Mouse (Mus musculus) lung, postnatal 0 days (tissue): ENCODE results near the gene S1pr4. TPM values are rescaled to one million over a fixed set of nuclear protein-coding genes. Genes with fewer than 3 reads are reported as not detected.

ENCODE experiments used
- ATAC-seq: fragments of 200-750 bp; cut with Nextera tagmentation; 2 replicates; pipeline ENCODE4 v1.8.0; 2017; ENCODE audit warnings: moderate library complexity
- DNase-seq: peaks from one replicate; pipeline ENCODE4 v3.0.0-alpha.2; 2016; ENCODE audit warnings: low spot score
- H3K27ac ChIP-seq: fragments of 300-500 bp; sonication (generic); 2 replicates; pipeline ENCODE4 v1.5.1; 2014; ENCODE audit warnings: antibody characterized with exemption, mild to moderate bottlenecking, low read length, mixed read lengths
- H3K27me3 ChIP-seq: fragments of 300-500 bp; sonication (generic); replicated peaks from 2 replicates; pipeline ENCODE4 v1.6.1; 2014; ENCODE audit warnings: low read length, mixed read lengths; ENCODE audit not compliant: insufficient read depth
- H3K36me3 ChIP-seq: fragments of 300-500 bp; sonication (generic); 2 replicates; pipeline ENCODE4 v1.6.1; 2014; ENCODE audit warnings: low read length, mixed read lengths; ENCODE audit not compliant: insufficient read depth
- H3K4me1 ChIP-seq: fragments of 300-500 bp; sonication (generic); 2 replicates; pipeline ENCODE4 v1.6.1; 2014; ENCODE audit warnings: antibody characterized with exemption, low read depth, low read length, mixed read lengths; ENCODE audit not compliant: insufficient read depth
- H3K4me2 ChIP-seq: fragments of 300-500 bp; sonication (generic); replicated peaks from 2 replicates; pipeline ENCODE4 v1.6.1; 2014; ENCODE audit warnings: low read depth, mild to moderate bottlenecking, low read length, moderate library complexity, mixed read lengths
- H3K4me3 ChIP-seq: fragments of 300-500 bp; sonication (generic); 2 replicates; pipeline ENCODE4 v1.5.1; 2014; ENCODE audit warnings: low read depth, low read length
- H3K9ac ChIP-seq: fragments of 300-500 bp; sonication (generic); replicated peaks from 2 replicates; pipeline ENCODE4 v1.6.1; 2014; ENCODE audit warnings: low read depth, mild to moderate bottlenecking
- H3K9me3 ChIP-seq: fragments of 300-500 bp; sonication (generic); 2 replicates; pipeline ENCODE4 v1.6.1; 2016; ENCODE audit warnings: low read length, mixed read lengths
- CTCF ChIP-seq: IDR thresholded peaks from 2 replicates; pipeline ENCODE4 v1.5.1; 2016; ENCODE audit warnings: antibody characterized with exemption, mild to moderate bottlenecking
- EP300 ChIP-seq: IDR thresholded peaks from 2 replicates; pipeline ENCODE4 v1.6.1; 2016; ENCODE audit warnings: antibody characterized with exemption, mild to moderate bottlenecking, control low read depth
- WGBS: fragments of 180-500 bp; shearing (Covaris S2); extraction: QIAGEN DNeasy Blood & Tissue Kit; methylation state at CpG from one replicate; pipeline ENCODE4 v1.1.7; 2014; 5-methylcytosine and 5-hydroxymethylcytosine counted together
- polyA plus RNA-seq: library from polyadenylated mRNA; unstranded; fragments of >200 nt; fragmentation: Nextera tagmentation; extraction: Ambion mirVana; gene quantifications from 2 replicates; pipeline ENCODE4 v1.2.1, GENCODE M21; 2015

S1pr4 gene
- polyA plus RNA-seq, 1 experiment from 2014 or later, result 19.3 TPM

DNA sequence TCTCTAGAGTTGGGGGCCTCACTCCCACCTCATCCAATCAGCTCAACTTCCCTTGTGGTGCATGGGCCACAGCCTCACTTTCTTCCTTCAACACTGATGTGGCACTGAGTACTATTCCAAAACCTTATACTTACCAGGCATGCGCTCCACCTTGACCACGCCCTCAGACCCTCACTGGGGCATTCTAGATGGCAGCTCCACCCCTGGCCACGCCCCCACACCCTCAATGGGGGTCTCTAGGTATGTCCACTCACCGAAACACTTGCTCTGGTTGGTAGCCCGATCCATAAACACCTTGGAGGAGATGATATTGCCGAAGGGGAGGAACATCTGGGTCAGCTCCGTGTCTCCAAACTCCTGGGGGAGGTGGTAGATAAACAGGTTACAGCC lies 37.5 kb downstream of the S1pr4 start:
- H3K4me2 ChIP-seq, result no peak overlapping the region; the same call in 1 of the 2 replicates
- TF ChIP-seq CTCF (no peak), EP300 (no peak)
- no peak for ATAC-seq

DNA sequence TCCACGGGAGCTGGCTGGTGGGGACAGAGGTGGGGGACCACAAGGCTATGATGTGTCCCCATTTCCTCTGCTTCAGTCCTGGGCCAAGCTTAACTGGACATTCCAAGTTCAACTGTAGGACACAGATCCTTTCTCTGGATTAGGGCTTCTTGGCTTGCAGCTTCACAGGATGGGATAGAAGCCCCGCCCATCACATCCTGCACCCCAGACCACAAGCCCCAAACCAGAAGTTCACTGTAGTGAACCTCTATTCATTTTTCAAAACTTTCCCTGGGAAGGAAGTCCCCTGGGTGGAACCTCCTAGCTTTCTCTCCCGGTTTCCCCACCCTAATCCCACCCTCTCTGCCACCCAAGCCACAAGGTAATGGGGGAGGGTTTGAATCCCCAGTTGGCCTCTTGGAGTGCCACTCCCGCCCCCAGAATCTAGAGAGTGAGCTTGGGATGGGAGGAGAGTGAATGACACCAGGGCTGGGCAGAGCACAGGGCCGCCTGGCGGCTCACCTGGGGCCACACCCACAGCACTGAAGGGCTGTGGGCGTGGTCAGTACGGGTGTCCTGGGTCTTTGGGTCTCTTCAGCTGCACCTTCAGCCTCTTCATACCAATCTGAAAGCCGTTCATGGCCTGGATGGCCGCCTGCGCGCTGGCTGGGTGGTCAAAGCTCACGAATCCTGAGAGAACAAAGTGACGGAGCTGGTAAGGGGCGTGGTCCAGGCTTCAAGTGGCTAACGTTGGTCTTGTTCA lies 38.1 kb downstream of the S1pr4 start:
- no peaks in the 10 kb centered on the region for H3K4me1 ChIP-seq
- H3K9ac ChIP-seq, result no peak overlapping the region
- H3K9me3 ChIP-seq, result no peaks in the 10 kb centered on the region
- peak overlapping the region; percentile 30; the same call in 1 of the 2 replicates for H3K4me2 ChIP-seq
- DNase-seq (no peak), ATAC-seq (no peak)
- WGBS, result 7% methylated on average over 16 of the region's 16 CpGs
- peaks cover 24% of the 10 kb centered on the region for H3K27me3 ChIP-seq
- H3K27ac ChIP-seq, result no peak overlapping the region
- no peaks in the 10 kb centered on the region for H3K36me3 ChIP-seq
- TF ChIP-seq EP300, result no peak
- no peak for TF ChIP-seq CTCF
- 0 out of 2 replicates have a peak overlapping the region, but pooled peaks have one; percentile 5 for H3K4me3 ChIP-seq

More for the DNA sequence above, 37.5 kb downstream of the S1pr4 start:
- Histone ChIP-seq H3K9me3 (no peaks in the 10 kb centered on the region), H3K9ac (no peak overlapping the region), H3K4me1 (no peaks in the 10 kb centered on the region), H3K36me3 (no peaks in the 10 kb centered on the region), H3K27me3 (peaks cover 24% of the 10 kb centered on the region), H3K4me3 (no peak overlapping the region), H3K27ac (no peak overlapping the region)
- DNase-seq, result no peak
- 34% methylated on average over 7 of the region's 7 CpGs for WGBS

GRCm38 (mm10) chr10:81460951-81461350 lies 39.0 kb downstream of the S1pr4 start:
- H3K9me3 ChIP-seq, result no peaks in the 10 kb centered on the region
- TF ChIP-seq CTCF (no peak), EP300 (no peak)
- no peak overlapping the region for H3K4me3 ChIP-seq
- H3K9ac ChIP-seq, result no peak overlapping the region
- H3K36me3 ChIP-seq, result no peaks in the 10 kb centered on the region
- WGBS, result 36% methylated on average over 11 of the region's 11 CpGs
- no peak overlapping the region for H3K27ac ChIP-seq
- DNase-seq (no peak), ATAC-seq (no peak)
- H3K27me3 ChIP-seq, result peaks cover 24% of the 10 kb centered on the region
- H3K4me2 ChIP-seq, result no peak overlapping the region
- no peaks in the 10 kb centered on the region for H3K4me1 ChIP-seq

DNA sequence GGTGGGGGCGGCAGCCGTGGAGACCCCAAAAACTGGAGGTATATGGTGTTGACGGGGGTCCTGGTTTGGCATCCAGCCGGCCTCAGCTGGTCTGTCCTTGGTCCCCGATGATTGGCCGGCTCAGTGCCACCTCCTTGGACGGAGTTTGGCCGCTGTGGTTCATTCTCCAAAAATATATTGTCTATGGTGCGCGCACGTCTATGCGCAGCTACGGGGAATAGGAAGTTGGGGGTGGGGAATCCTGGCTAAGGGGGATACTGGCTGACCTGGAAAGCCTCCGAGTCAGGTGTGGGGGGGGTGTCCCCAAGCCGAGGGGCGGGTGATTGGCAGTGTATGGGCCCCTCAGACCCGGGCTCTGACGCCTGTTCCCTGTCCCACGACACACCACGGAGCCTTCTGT lies 39.5 kb downstream of the S1pr4 start:
- H3K9ac ChIP-seq, result no peak overlapping the region
- peaks cover 27% of the 10 kb centered on the region for H3K27me3 ChIP-seq
- no peak for DNase-seq
- H3K4me1 ChIP-seq, result no peaks in the 10 kb centered on the region
- H3K27ac ChIP-seq, result no peak overlapping the region
- no peak for ATAC-seq
- H3K4me2 ChIP-seq, result no peak overlapping the region
- no peak overlapping the region for H3K4me3 ChIP-seq
- WGBS, result 26% methylated on average over 20 of the region's 20 CpGs
- no peaks in the 10 kb centered on the region for H3K9me3 ChIP-seq
- TF ChIP-seq EP300, result no peak
- TF ChIP-seq CTCF, result no peak
- H3K36me3 ChIP-seq, result no peaks in the 10 kb centered on the region

GRCm38 (mm10) chr10:81459399-81459798 lies 40.5 kb downstream of the S1pr4 start:
- no peak for DNase-seq
- Histone ChIP-seq H3K4me1 (no peaks in the 10 kb centered on the region), H3K4me3 (no peak overlapping the region), H3K27me3 (peaks cover 30% of the 10 kb centered on the region), H3K27ac (no peak overlapping the region), H3K36me3 (no peaks in the 10 kb centered on the region), H3K4me2 (no peak overlapping the region), H3K9me3 (no peaks in the 10 kb centered on the region), H3K9ac (no peak overlapping the region)
- no peak for TF ChIP-seq CTCF
- TF ChIP-seq EP300, result no peak
- ATAC-seq, result no peak
- 70% methylated on average over 21 of the region's 21 CpGs for WGBS

DNA sequence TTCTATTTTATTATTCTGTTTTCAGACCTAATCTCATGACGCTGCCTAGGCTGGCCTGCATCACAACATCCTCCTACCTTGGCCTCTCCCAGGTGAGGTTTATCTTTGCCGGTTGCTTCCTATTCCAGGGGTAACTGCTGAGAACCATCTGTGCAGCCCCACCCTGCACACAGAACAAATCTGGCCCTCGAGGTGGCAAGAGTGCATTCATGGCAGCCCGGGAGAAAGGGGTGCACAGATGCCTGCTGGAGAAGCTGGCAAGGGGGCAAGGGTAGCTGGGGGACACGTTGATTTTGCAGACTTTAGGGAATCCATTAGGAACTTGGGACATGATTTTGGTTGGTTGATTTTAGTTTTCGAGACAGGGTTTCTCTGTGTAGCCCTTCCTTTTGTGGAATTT lies 41.7 kb downstream of the S1pr4 start:
- no peaks in the 10 kb centered on the region for H3K36me3 ChIP-seq
- H3K9ac ChIP-seq, result no peak overlapping the region
- no peak overlapping the region for H3K4me2 ChIP-seq
- H3K4me1 ChIP-seq, result no peaks in the 10 kb centered on the region
- no peak overlapping the region for H3K4me3 ChIP-seq
- no peak for DNase-seq
- no peak overlapping the region for H3K27ac ChIP-seq
- no peak for ATAC-seq
- H3K27me3 ChIP-seq, result peaks cover 36% of the 10 kb centered on the region
- no peak for TF ChIP-seq CTCF
- no peak for TF ChIP-seq EP300
- WGBS, result 75% methylated on average over 6 of the region's 6 CpGs
- H3K9me3 ChIP-seq, result no peaks in the 10 kb centered on the region
